Mouse (Mus musculus) G1E-ER4 (cell line): Measurements from ENCODE around the gene Ppp1r7. TPM values are rescaled to one million over a fixed set of nuclear protein-coding genes. Genes with fewer than 3 reads are reported as not detected.

ENCODE experiments used
- GATA1 ChIP-seq: IDR thresholded peaks from one replicate; pipeline ENCODE4 v1.8.0; 2012; ENCODE audit warnings: low read length, inconsistent platforms
- polyA plus RNA-seq: library from polyadenylated mRNA; stranded (reverse); fragments of >175 nt; gene quantifications from 2 replicates; pipeline ENCODE4 v1.2.3, GENCODE M21; 2012

Ppp1r7 gene
- polyA plus RNA-seq, 1 experiment: 17.1 TPM

DNA sequence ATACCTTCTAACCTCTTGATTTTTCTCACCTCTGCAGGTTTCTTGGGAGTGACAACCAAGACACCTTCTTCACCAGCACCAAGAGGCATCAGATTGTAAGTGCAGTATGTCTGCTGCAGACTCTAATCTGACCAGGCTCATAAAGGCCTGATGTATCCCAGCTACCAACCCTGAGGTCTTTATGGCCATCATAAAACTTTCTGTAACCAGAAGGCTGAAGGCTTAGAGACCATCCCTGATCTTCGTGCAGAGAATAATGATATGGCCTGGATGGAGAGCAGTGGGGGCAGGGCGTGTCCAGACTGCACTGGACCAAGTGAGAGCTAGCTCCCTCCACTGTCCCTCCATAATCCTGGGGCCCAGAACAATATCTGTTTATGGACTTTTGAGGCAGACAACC, 44.5 kb downstream of the Ppp1r7 start:
- no peak for TF ChIP-seq GATA1

DNA sequence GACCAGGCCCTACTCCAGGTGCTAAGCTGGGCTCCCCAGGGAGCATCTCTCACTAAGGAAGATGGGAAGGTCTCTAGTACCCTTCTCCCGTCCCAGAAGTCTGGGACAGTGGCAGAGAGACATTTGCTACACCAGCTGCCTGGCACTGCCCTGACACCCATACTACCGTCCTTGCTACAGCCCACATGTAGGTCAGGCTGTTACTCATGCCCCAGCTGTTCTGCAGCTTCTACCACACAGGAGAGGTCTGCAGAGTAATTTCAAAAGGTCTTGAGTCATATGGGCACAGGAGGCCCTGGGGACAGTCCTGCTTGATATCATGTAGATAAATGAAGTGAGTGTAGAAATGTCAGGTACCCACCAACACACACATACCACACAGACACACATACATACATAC, 46.3 kb downstream of the Ppp1r7 start:
- TF ChIP-seq GATA1: no peak

DNA sequence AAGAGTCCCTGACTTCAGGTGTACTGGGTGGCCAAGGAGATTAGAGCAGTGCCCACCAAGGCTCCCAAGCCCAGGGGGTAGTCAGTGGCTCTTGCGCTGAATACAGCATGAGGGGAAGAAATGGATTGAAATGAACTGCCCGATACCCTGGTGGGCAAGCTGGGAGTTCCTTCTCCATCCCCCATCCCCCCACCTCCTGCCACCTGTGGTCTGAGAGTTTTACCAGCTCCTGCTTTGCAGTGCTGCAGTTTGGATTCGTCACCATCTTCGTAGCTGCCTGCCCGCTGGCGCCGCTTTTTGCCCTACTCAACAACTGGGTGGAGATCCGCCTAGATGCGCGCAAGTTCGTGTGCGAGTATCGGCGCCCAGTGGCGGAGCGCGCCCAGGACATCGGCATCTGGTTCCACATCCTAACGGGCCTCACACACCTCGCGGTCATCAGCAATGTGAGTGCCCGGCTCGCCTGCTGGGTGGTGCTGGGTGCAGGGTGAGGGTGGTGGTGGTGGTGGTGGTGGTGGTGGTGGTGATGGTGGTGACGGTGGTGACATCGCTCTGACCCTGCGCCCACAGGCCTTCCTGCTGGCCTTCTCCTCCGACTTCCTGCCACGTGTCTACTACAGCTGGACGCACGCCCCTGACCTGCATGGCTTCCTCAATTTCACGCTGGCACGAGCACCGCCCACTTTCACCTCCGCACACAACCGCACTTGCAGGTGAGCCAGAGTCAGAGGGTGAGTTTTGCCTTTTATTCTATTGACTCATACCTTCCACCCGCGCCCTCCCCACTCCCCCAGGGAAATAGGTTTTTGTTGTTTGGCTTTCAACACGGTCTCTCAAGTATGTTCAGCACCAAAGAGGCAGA, 58.8 kb downstream of the Ppp1r7 start:
- TF ChIP-seq GATA1: no peak

DNA sequence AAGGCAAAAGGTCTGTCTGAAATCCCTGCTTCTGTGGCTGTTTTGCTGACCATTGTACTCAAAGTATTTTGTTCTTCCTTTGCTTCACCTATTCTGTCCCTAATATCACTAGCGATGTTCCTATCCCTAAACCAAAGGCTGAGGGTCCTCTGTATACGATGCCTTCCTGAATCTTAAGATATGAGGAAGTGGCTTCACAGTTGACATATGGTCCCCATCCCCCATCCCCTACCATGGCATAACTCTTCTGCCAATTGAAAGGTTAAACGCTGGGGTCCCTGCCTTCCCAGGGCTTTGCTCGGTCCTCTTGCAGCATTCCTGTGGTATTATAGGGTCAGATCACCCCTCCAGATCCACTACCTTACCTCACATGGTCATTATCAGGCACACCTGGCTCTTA, 60.7 kb downstream of the Ppp1r7 start:
- no peak for TF ChIP-seq GATA1

Other genes with a start within 250 kb of the Ppp1r7 start
- not detected in 2 replicates for gene Kif1a, start 240.9 kb upstream of the Ppp1r7 start, polyA plus RNA-seq
- gene Agxt, start 207.6 kb upstream of the Ppp1r7 start, polyA plus RNA-seq: not detected in 2 replicates
- gene 2310007B03Rik, start 181.9 kb upstream of the Ppp1r7 start, polyA plus RNA-seq: not detected in 2 replicates
- gene Crocc2, start 174.1 kb upstream of the Ppp1r7 start, polyA plus RNA-seq: not detected in 2 replicates
- gene Sned1, start 107.0 kb upstream of the Ppp1r7 start, polyA plus RNA-seq: not detected in 2 replicates
- gene Mterf4, start 36.9 kb upstream of the Ppp1r7 start, polyA plus RNA-seq: 5.1 and 6.1 TPM in 2 replicates
- gene Pask, start 628 bp downstream of the Ppp1r7 start, polyA plus RNA-seq: 4.0 and 7.8 TPM in 2 replicates
- gene Ano7, start 31.1 kb downstream of the Ppp1r7 start, polyA plus RNA-seq: not detected in 2 replicates
- gene Hdlbp, start 136.0 kb downstream of the Ppp1r7 start, polyA plus RNA-seq: 56.3 and 58.6 TPM in 2 replicates
- 2.2 and 2.5 TPM in 2 replicates for gene Farp2, start 169.2 kb downstream of the Ppp1r7 start, polyA plus RNA-seq